Mouse (Mus musculus) heart, adult 2 months (tissue): ENCODE data around the gene Angel2. TPM values are rescaled to one million over a fixed set of nuclear protein-coding genes. Genes with fewer than 3 reads are reported as not detected.

Experiments
- DNase-seq, 2 experiments: peaks; one replicate each; pipeline ENCODE4 v3.0.0; 2021
- H3K27ac ChIP-seq: fragments of 200-600 bp; 2 replicates; pipeline ENCODE4 v1.8.1; 2022
- H3K27me3 ChIP-seq: fragments of 200-500 bp; 2 replicates; pipeline ENCODE4 v1.6.1; 2012; ENCODE audit warnings: mild to moderate bottlenecking, low read length, inconsistent platforms, mixed read lengths; ENCODE audit not compliant: control insufficient read depth, insufficient read depth
- H3K36me3 ChIP-seq: fragments of 200-500 bp; 2 replicates; pipeline ENCODE4 v1.6.1; 2012; ENCODE audit warnings: low read length, inconsistent platforms; ENCODE audit not compliant: control insufficient read depth, insufficient read depth
- H3K4me1 ChIP-seq: fragments of 200-500 bp; 2 replicates; pipeline ENCODE4 v1.6.1; 2011; ENCODE audit warnings: low read length; ENCODE audit not compliant: control insufficient read depth, insufficient read depth
- H3K4me3 ChIP-seq: fragments of 200-600 bp; 2 replicates; pipeline ENCODE4 v1.8.1; 2022
- H3K79me2 ChIP-seq: fragments of 200-500 bp; replicated peaks from 2 replicates; pipeline ENCODE4 v1.6.1; 2012; ENCODE audit warnings: mild to moderate bottlenecking, inconsistent platforms, low read length, moderate library complexity, mixed read lengths; ENCODE audit not compliant: control insufficient read depth, insufficient read depth
- H3K9ac ChIP-seq: fragments of 200-500 bp; 2 replicates; pipeline ENCODE4 v1.6.1; 2012; ENCODE audit warnings: low read depth, mild to moderate bottlenecking, control low read depth, inconsistent platforms, low read length, mixed read lengths
- CTCF ChIP-seq: fragments of 200-600 bp; IDR thresholded peaks from 2 replicates; pipeline ENCODE4 v1.8.1; 2022; ENCODE audit warnings: antibody characterized with exemption, mild to moderate bottlenecking, moderate library complexity
- EP300 ChIP-seq: fragments of 200-500 bp; IDR thresholded peaks from 2 replicates; pipeline ENCODE4 v1.6.1; 2011; ENCODE audit warnings: low read depth, low read length, control low read depth; ENCODE audit not compliant: insufficient read depth
- POLR2A ChIP-seq: fragments of 200-500 bp; IDR thresholded peaks from 2 replicates; pipeline ENCODE4 v1.6.1; 2011; ENCODE audit warnings: mild to moderate bottlenecking, low read depth, low read length, control low read depth; ENCODE audit not compliant: insufficient read depth
- WGBS: fragments of 180-500 bp; shearing (Covaris S2); methylation state at CpG from one replicate; pipeline ENCODE4 v1.1.7; 2018; 5-methylcytosine and 5-hydroxymethylcytosine counted together
- intact Hi-C: fragments of 180-260 bp; cut with DNase I; formaldehyde crosslinking; loops from one replicate; pipeline ENCODE4 v1.15.1; 2025
- polyA plus RNA-seq: library from polyadenylated mRNA; depleted of rRNA; stranded (reverse); fragments of >200 nt; gene quantifications from 2 replicates; pipeline ENCODE4 v1.2.3, GENCODE M21; 2012
- total RNA-seq, 2 experiments: library from RNA; stranded (reverse); gene quantifications; 2 replicates each; pipeline ENCODE4 v1.2.3; 2021

Gene Angel2
- total and polyA plus RNA-seq, 3 experiments = 18.5 to 28.0 (median 27.7) TPM

DNA sequence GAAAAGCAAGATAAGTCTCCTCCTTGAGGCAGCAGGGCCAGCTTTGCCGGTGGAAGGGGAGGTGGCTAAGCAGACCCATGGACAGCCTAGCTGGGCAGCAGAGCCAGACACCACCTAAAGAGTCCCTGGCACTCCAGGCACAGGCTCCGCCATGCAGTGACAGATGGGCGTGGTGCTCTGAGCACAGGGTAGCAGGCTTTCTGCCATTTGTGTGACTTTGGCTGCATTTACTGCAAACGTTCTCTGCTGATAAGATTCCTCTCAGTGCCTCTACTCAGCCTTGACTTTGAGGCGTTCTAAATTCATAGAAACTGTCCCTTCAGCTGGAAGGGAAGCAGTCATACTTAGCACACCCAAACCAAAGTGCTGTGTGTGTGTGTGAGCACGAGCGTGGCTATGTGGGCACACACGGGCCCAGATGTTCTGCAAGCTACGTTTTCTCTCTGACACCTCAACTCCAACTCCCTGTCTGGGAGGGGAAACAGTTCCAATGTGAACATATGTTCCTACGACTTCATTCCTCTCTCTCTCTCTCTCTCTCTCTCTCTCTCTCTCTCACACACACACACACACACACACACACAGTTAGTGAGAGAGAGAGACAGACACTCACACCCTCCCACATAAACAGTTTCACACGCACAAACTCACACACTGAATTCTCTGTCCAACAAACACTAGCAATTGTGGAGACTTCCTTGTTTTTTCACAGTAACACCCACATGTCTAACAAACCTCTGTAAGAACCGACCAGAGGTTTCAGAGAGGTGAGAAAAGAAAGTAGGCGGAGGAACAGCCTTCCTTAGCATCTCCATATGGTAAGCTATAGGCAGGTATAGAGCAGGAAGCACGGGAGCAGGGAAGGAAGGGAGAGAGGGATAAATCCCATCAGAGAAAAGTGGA, 47.0 kb downstream of the Angel2 start:
- TF ChIP-seq CTCF = no peak
- TF ChIP-seq POLR2A = no peak
- TF ChIP-seq EP300 = no peak
- WGBS = 55% methylated on average over 14 of the region's 14 CpGs
- Histone ChIP-seq H3K9ac (no peak overlapping the region), H3K4me1 (peaks cover 3% of the 10 kb centered on the region; the same call in 1 of the 2 replicates), H3K79me2 (no peaks in the 10 kb centered on the region), H3K27me3 (no peaks in the 10 kb centered on the region), H3K4me3 (no peak overlapping the region), H3K36me3 (no peaks in the 10 kb centered on the region), H3K27ac (no peak overlapping the region)
- intact Hi-C loops = no loop called here
- peak in 1 of 2 experiments; percentile 52 for DNase-seq

- intact Hi-C loops = no loop called here
- Histone ChIP-seq H3K4me1 (peaks cover 3% of the 10 kb centered on the region; the same call in 1 of the 2 replicates), H3K27me3 (no peaks in the 10 kb centered on the region), H3K4me3 (no peak overlapping the region), H3K9ac (no peak overlapping the region), H3K79me2 (no peaks in the 10 kb centered on the region), H3K27ac (no peak overlapping the region), H3K36me3 (no peaks in the 10 kb centered on the region)
- peak; percentile 52 to 62 for DNase-seq
- 38% methylated on average over 7 of the region's 7 CpGs for WGBS
- TF ChIP-seq EP300 = no peak
- TF ChIP-seq CTCF = no peak
- TF ChIP-seq POLR2A = no peak
These were observed 47.8 kb downstream of the Angel2 start for GRCm38 (mm10) chr1:190972612-190973192.

- H3K4me1 ChIP-seq = peaks cover 3% of the 10 kb centered on the region; the same call in 1 of the 2 replicates
These were observed 49.3 kb downstream of the Angel2 start for GRCm38 (mm10) chr1:190974191-190974590.

GRCm38 (mm10) chr1:190974833-190975232, 49.9 kb downstream of the Angel2 start:
- Histone ChIP-seq H3K79me2 (no peaks in the 10 kb centered on the region), H3K36me3 (no peaks in the 10 kb centered on the region), H3K27ac (no peak overlapping the region), H3K27me3 (peaks cover 4% of the 10 kb centered on the region; the same call in 1 of the 2 replicates), H3K4me1 (peaks cover 4% of the 10 kb centered on the region; the same call in 1 of the 2 replicates), H3K9ac (no peak overlapping the region), H3K4me3 (no peak overlapping the region)
- 82% methylated on average over 1 of the region's 1 CpGs for WGBS
- no peak for DNase-seq
- intact Hi-C loops = no loop called here
- no peak for TF ChIP-seq POLR2A
- no peak for TF ChIP-seq EP300
- TF ChIP-seq CTCF = no peak

More at GRCm38 (mm10) chr1:190974191-190974590, 49.3 kb downstream of the Angel2 start:
- H3K27ac ChIP-seq = no peak overlapping the region
- no peak overlapping the region for H3K9ac ChIP-seq
- no peak overlapping the region for H3K4me3 ChIP-seq
- H3K36me3 ChIP-seq = no peaks in the 10 kb centered on the region
- WGBS = 90% methylated on average over 8 of the region's 8 CpGs
- no peak for DNase-seq
- peaks cover 4% of the 10 kb centered on the region; the same call in 1 of the 2 replicates for H3K27me3 ChIP-seq
- intact Hi-C loops = no loop called here
- H3K79me2 ChIP-seq = no peaks in the 10 kb centered on the region
- TF ChIP-seq CTCF (no peak), EP300 (no peak), POLR2A (no peak)

DNA sequence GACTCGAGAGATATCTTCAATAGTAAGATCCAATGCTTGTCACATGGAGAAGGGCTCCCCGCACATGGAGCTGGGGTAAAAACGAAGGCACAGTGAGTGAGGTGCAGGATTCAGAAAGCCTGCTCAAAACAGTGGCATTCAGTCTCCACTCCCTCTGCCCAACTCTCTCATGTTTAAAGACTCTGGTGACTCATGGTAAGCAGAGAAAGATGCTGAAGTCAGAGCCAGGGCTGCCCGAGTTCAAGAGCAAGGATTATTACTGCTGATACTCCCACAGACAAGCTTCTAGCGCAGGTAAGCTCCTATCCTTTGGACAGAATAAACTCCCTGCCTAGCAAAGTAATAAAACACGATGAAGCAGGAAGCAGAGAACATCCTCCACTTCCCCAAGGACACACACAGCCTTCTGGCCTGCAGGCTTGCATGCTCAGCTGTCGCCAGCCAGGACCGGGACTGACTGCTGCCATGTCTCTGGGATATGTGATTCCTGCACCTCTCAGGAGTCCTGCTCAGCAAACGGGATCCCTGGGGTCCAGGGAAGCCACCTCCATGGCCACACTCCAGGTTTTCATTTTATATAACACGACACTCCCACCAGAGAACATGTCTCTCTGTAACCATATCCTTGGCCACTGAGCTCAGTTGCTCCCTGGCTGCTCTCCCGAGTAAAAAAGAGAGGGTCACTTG, 52.1 kb downstream of the Angel2 start:
- 0 out of 2 replicates have a peak, but pooled peaks cover 3% of the 10 kb centered on the region for H3K4me1 ChIP-seq
- peaks cover 4% of the 10 kb centered on the region; the same call in 1 of the 2 replicates for H3K27me3 ChIP-seq
- no peak for TF ChIP-seq CTCF
- TF ChIP-seq EP300 = no peak
- no peak for TF ChIP-seq POLR2A
- 48% methylated on average over 11 of the region's 11 CpGs for WGBS
- DNase-seq = no peak
- no peaks in the 10 kb centered on the region for H3K79me2 ChIP-seq
- H3K4me3 ChIP-seq = no peak overlapping the region
- intact Hi-C loops = no loop called here
- no peak overlapping the region for H3K9ac ChIP-seq
- H3K36me3 ChIP-seq = no peaks in the 10 kb centered on the region
- H3K27ac ChIP-seq = no peak overlapping the region
